Mouse (Mus musculus) brain, embryonic 14.5 days (tissue): ENCODE results near the gene Ms4a4a.

Experiments used
- CTCF ChIP-seq: fragments of 200-500 bp; IDR thresholded peaks from 2 replicates; pipeline ENCODE4 v1.5.1; 2012; ENCODE audit warnings: inconsistent platforms, mild to moderate bottlenecking, moderate library complexity, borderline replicate concordance; ENCODE audit not compliant: insufficient read depth, insufficient read length; ENCODE audit errors: extremely low read depth
- POLR2A ChIP-seq: fragments of 200-500 bp; IDR thresholded peaks from 2 replicates; pipeline ENCODE4 v1.6.1; 2012; ENCODE audit warnings: mild to moderate bottlenecking, inconsistent platforms, borderline replicate concordance; ENCODE audit not compliant: poor library complexity, insufficient read depth, insufficient read length, severe bottlenecking; ENCODE audit errors: extremely low read depth

DNA sequence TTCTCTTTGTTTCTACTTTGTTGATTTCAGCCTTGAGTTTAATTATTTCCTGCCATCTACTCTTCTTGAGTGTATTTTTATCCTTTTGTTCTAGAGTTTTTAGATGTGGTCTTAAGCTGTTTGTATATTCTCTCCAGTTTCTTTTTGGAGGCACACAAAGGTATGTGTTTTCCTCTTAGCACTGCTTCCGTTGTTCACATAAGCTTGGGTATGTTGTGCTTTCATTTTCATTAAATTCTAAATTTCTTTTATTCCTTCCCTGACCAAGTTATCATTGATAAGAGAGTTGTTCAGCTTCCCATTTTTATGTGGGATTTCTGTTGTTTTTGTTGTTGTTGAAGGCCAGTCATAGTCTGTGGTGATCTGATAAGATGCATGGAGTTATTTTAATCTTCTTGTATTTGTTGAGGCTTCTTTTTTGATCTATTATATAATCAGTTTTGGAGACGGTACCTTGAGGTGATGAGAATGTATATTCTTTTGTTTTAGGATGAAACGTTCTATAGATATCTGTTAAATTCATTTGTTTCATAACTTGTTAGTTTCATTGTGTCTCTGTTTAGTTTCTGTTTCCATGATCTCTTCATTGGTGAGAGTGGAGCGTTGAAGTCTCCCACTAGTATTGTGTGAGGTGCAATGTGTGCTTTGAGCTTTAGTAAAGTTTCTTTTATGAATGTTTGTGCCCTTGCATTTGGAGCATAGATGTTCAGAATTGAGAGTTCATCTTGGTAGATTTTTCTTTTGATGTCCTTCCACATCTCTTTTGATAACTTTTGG is 59.9 kb downstream of the Ms4a4a start:
- TF ChIP-seq CTCF (no peak), POLR2A (no peak)
